Mouse (Mus musculus) liver, adult 2 months (tissue): Measurements from ENCODE around the gene Mcrip1.

Source experiments
- CTCF ChIP-seq: fragments of 200-500 bp; IDR thresholded peaks from 2 replicates; pipeline ENCODE4 v1.5.1; 2011; ENCODE audit warnings: low read depth, low read length, control low read depth
- POLR2A ChIP-seq: fragments of 200-500 bp; IDR thresholded peaks from 2 replicates; pipeline ENCODE4 v1.6.1; 2011; ENCODE audit warnings: low read length, control low read depth; ENCODE audit not compliant: insufficient read depth; ENCODE audit errors: extremely low read depth

DNA sequence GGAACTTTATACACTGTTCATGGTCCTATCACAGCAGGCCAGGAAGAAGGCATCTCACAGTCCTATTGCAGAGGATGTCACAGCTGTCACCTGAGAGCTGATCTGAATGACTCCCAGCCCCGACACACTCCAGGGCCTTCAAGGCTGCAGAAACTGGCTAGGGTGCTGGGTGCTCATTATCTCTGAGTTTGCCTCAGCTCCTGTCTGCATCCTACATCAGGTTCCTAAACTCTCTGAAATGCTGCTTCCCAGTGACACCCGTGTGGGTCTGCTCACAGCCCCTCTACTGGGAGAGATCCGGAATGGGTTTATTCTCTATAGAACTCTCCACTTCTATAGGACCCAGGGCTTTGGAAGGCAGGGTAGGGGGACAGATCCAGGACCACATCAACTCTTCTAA lies 1.3 kb downstream of the Mcrip1 start:
- TF ChIP-seq POLR2A: no peak
- no peak for TF ChIP-seq CTCF
